In the genomic region with DNA sequence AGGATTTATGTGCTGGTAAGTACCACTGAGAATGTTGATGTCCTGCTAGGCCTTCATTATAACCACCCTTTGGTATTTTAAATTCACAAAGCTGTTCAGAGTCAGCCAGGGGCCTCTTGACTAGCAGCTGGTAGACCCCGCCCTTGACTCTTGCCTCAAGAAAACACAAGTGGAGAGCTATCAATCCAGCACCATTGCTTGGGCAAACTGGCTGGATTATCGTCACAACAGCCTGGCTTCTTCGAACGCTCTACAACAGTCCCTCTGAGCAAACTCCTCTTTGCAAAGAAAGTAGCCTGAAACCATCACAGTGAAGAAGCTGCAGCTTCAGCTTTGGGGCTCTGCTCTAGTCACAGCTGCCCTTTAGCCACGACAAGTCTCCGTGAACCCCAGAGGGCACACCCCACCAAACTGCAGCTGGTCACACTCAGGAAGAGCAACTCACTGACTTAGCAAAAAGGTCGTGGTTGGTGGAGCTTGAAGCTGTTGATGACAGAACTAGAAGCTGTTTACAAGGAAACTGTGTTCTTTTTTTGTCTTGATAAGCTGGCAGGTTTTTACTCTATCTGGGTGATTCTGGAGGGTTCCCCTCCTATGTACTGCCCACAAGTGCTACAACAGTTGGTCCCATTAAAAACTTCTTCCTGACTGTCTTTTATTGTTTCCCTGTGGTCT, we compare ENCODE assay signal across 22 mouse cellular contexts. TPM values are rescaled to one million over a fixed set of nuclear protein-coding genes. Genes with fewer than 3 reads are reported as not detected.
A peak's percentile ranks its signal among the peaks of the same experiment; 100 is the strongest.
DNase-seq lines count a peak whose midpoint lies in the region; ATAC-seq and TF ChIP-seq lines count a peak whose summit lies in the region.
"Had no signal": no experiment of that assay in that cellular context is flagged by ENCODE, and none has a peak within 500 bp of the region (broad histone marks: within the 10 kb centered on the region; RNA-seq: fewer than 3 reads in every experiment).

No protein-coding gene starts in this region.

- peak; percentile 79 for ATAC-seq in liver, embryonic 12.5 days
- no peak for ATAC-seq in hindbrain, embryonic 11.5 days (ENCODE audit: low FRiP score)
- ATAC-seq: forebrain, embryonic 15.5 days had no signal

- no peak overlapping the region for H3K4me3 ChIP-seq in MEL (ENCODE audit: control insufficient read depth in 1 of 2, insufficient read depth in 1 of 2, low read depth in 2 of 2, low read length in 2 of 2)
- H3K4me3 ChIP-seq in liver, embryonic 12.5 days, result no peak overlapping the region
- H3K4me3 ChIP-seq in megakaryocyte, embryonic 14.5 days (replicated peaks), result peak overlapping the region; percentile 79
- H3K4me3 ChIP-seq in hindbrain, embryonic 11.5 days (ENCODE audit: low read depth, low read length), result no peak overlapping the region
- H3K4me3 ChIP-seq: forebrain, embryonic 15.5 days; kidney, embryonic 15.5 days; left cerebral cortex, adult 2 months; limb, embryonic 12.5 days; midbrain, embryonic 12.5 days; neural tube, embryonic 15.5 days had no signal

- TF ChIP-seq RAD21 in MEL (IDR thresholded peaks at IDR 0.05; ENCODE audit: low read depth, low read length), result no peak

- TF ChIP-seq POLR2A in MEL (IDR thresholded peaks at IDR 0.05; ENCODE audit: control insufficient read depth in 1 of 2, insufficient read depth in 1 of 2, low read depth in 1 of 2, low read length in 2 of 2, poor library complexity in 1 of 2), result no peak

- no peak overlapping the region; the same call in 1 of the 2 replicates for H3K27ac ChIP-seq in MEL (ENCODE audit: control insufficient read depth, low read depth, low read length)
- H3K27ac ChIP-seq in liver, embryonic 12.5 days, result peak overlapping the region; percentile 73
- no peak overlapping the region for H3K27ac ChIP-seq in hindbrain, embryonic 11.5 days (ENCODE audit: low read depth, low read length)
- H3K27ac ChIP-seq: forebrain, embryonic 15.5 days; kidney, embryonic 15.5 days; left cerebral cortex, adult 2 months; limb, embryonic 12.5 days; midbrain, embryonic 12.5 days; neural tube, embryonic 15.5 days; stomach, postnatal 0 days had no signal

- no peaks in the 10 kb centered on the region for H3K9me3 ChIP-seq in MEL (replicated peaks; ENCODE audit: insufficient read depth, low read length)
- H3K9me3 ChIP-seq in liver, embryonic 12.5 days (replicated peaks), result no peaks in the 10 kb centered on the region
- H3K9me3 ChIP-seq in megakaryocyte, embryonic 14.5 days, result no peaks in the 10 kb centered on the region
- no peaks in the 10 kb centered on the region for H3K9me3 ChIP-seq in hindbrain, embryonic 11.5 days (ENCODE audit: control insufficient read depth, low read length)
- H3K9me3 ChIP-seq: forebrain, embryonic 15.5 days; kidney, embryonic 15.5 days; midbrain, embryonic 12.5 days; neural tube, embryonic 15.5 days had no signal

- no peak overlapping the region for H3K9ac ChIP-seq in MEL (ENCODE audit: control insufficient read depth, low read depth, low read length, poor library complexity, severe bottlenecking)
- H3K9ac ChIP-seq in liver, embryonic 12.5 days, result peak overlapping the region; percentile 23; the same call in 1 of the 2 replicates
- no peak overlapping the region for H3K9ac ChIP-seq in hindbrain, embryonic 11.5 days (ENCODE audit: low read depth, low read length)
- H3K9ac ChIP-seq: forebrain, embryonic 15.5 days; kidney, embryonic 15.5 days; limb, embryonic 12.5 days; midbrain, embryonic 12.5 days; neural tube, embryonic 15.5 days had no signal

- WGBS in liver, embryonic 12.5 days (ENCODE audit: insufficient replicate concordance), result 37% methylated on average over 7 of the region's 7 CpGs
- 90% methylated on average over 7 of the region's 7 CpGs for WGBS in hindbrain, embryonic 11.5 days

- H3K4me1 ChIP-seq in MEL (ENCODE audit: control insufficient read depth in 1 of 2, insufficient read depth in 2 of 2, low read length in 2 of 2), result peaks cover 0 to 12% of the 10 kb centered on the region in 2 experiments; a peak in 2 of 4 replicates
- H3K4me1 ChIP-seq in liver, embryonic 12.5 days, result peaks cover 41% of the 10 kb centered on the region
- H3K4me1 ChIP-seq in megakaryocyte, embryonic 14.5 days, result peaks cover 96% of the 10 kb centered on the region
- H3K4me1 ChIP-seq in hindbrain, embryonic 11.5 days (replicated peaks; ENCODE audit: control insufficient read depth, insufficient read depth, low read length), result no peaks in the 10 kb centered on the region
- H3K4me1 ChIP-seq: forebrain, embryonic 15.5 days; midbrain, embryonic 12.5 days; neural tube, embryonic 15.5 days had no signal

- peak; percentile 85 for DNase-seq in A20 (ENCODE audit: low read depth, low spot score)
- DNase-seq in MEL (ENCODE audit: low read depth, low spot score), result peak; percentile 53
- no peak for DNase-seq in adrenal gland, adult (ENCODE audit: inconsistent age in 2 of 2, low spot score in 1 of 2)
- no peak for DNase-seq in hindbrain, embryonic 11.5 days (ENCODE audit: low spot score)
- DNase-seq in kidney, postnatal 10 days, result no peak
- DNase-seq: adrenal gland, adult 8-10 months; cerebellum, adult 11-12 months; gastrocnemius, postnatal 36 days; heart, postnatal 36 days; retina, postnatal 1 day; thymus, postnatal 14 days had no signal

- peaks cover 0 to 4% of the 10 kb centered on the region in 2 experiments; a peak in 2 of 4 replicates for H3K36me3 ChIP-seq in MEL (ENCODE audit: control insufficient read depth in 1 of 2, insufficient read depth in 2 of 2, low read length in 2 of 2)
- no peaks in the 10 kb centered on the region for H3K36me3 ChIP-seq in liver, embryonic 12.5 days
- peaks cover 56% of the 10 kb centered on the region for H3K36me3 ChIP-seq in megakaryocyte, embryonic 14.5 days (replicated peaks; ENCODE audit: low read length)
- H3K36me3 ChIP-seq in hindbrain, embryonic 11.5 days (ENCODE audit: control insufficient read depth, insufficient read depth, low read length), result no peaks in the 10 kb centered on the region
- H3K36me3 ChIP-seq: forebrain, embryonic 15.5 days; kidney, embryonic 15.5 days; limb, embryonic 12.5 days; midbrain, embryonic 12.5 days; neural tube, embryonic 15.5 days had no signal

- peak in 1 of 2 experiments; percentile 61; a peak in 2 of 4 replicates for TF ChIP-seq EP300 in MEL (IDR thresholded peaks at IDR 0.05; ENCODE audit: low read depth in 1 of 2, low read length in 2 of 2)

- H3K4me2 ChIP-seq in liver, embryonic 12.5 days, result peak overlapping the region; percentile 53
- H3K4me2 ChIP-seq in hindbrain, embryonic 11.5 days (replicated peaks; ENCODE audit: low read depth, low read length), result no peak overlapping the region
- H3K4me2 ChIP-seq: forebrain, embryonic 15.5 days; heart, embryonic 11.5 days; kidney, embryonic 15.5 days; limb, embryonic 12.5 days; midbrain, embryonic 12.5 days; neural tube, embryonic 15.5 days had no signal

- H3K79me2 ChIP-seq in MEL (ENCODE audit: control insufficient read depth, insufficient read depth, low read length, poor library complexity), result no peaks in the 10 kb centered on the region

- no peaks in the 10 kb centered on the region for H3K27me3 ChIP-seq in MEL (ENCODE audit: control insufficient read depth in 1 of 2, insufficient read depth in 2 of 2, low read length in 2 of 2)
- no peaks in the 10 kb centered on the region for H3K27me3 ChIP-seq in liver, embryonic 12.5 days (replicated peaks)
- no peaks in the 10 kb centered on the region for H3K27me3 ChIP-seq in megakaryocyte, embryonic 14.5 days (replicated peaks)
- no peaks in the 10 kb centered on the region for H3K27me3 ChIP-seq in hindbrain, embryonic 11.5 days (ENCODE audit: control insufficient read depth, insufficient read depth, low read length)
- H3K27me3 ChIP-seq: CH12.LX; forebrain, embryonic 15.5 days; kidney, embryonic 15.5 days; limb, embryonic 12.5 days; midbrain, embryonic 12.5 days; neural tube, embryonic 15.5 days had no signal

- no peak for TF ChIP-seq CTCF in MEL (IDR thresholded peaks at IDR 0.05 in 2 of 3, conservative IDR thresholded peaks at IDR 0.05 in 1 of 3; ENCODE audit: control insufficient read depth in 1 of 3, insufficient read depth in 1 of 3, low read depth in 2 of 3, low read length in 3 of 3, poor library complexity in 1 of 3, severe bottlenecking in 1 of 3)

TF ChIP-seq in MEL, 35 proteins besides CTCF, POLR2A, EP300 and RAD21:
- no peak for TF ChIP-seq CHD1 (IDR thresholded peaks at IDR 0.05; ENCODE audit: low read depth, low read length)
- no peak for TF ChIP-seq USF1 (IDR thresholded peaks at IDR 0.05; ENCODE audit: low read depth, low read length)
- no peak for TF ChIP-seq ZMIZ1 (IDR thresholded peaks at IDR 0.05; ENCODE audit: low read depth, low read length)
- peak; percentile 33; the same call in 1 of the 2 replicates for TF ChIP-seq ETS1 (IDR thresholded peaks at IDR 0.05; ENCODE audit: low read depth, low read length)
- no peak for TF ChIP-seq MEF2A (IDR thresholded peaks at IDR 0.05; ENCODE audit: extremely low read depth, insufficient replicate concordance, low read depth, low read length, poor library complexity, severe bottlenecking)
- TF ChIP-seq TBP (IDR thresholded peaks at IDR 0.05; ENCODE audit: low read depth, low read length), result no peak
- TF ChIP-seq GATA1 (IDR thresholded peaks at IDR 0.05; ENCODE audit: low read depth, low read length), result peak; percentile 43; the same call in 1 of the 2 replicates
- TF ChIP-seq SMC3 (IDR thresholded peaks at IDR 0.05; ENCODE audit: low read depth, low read length), result no peak
- no peak for TF ChIP-seq USF2 (IDR thresholded peaks at IDR 0.05; ENCODE audit: borderline replicate concordance in 1 of 2, insufficient read depth in 1 of 2, low read depth in 1 of 2, low read length in 2 of 2)
- TF ChIP-seq UBTF (IDR thresholded peaks at IDR 0.05; ENCODE audit: borderline replicate concordance, insufficient read depth, low read depth, low read length), result no peak

RNA-seq across cellular contexts. Expression of gene Usp24, which starts 19.5 kb away (rescaled TPM):
- 26.9 and 27.0 TPM in 2 replicates for total RNA-seq in MEL (2012; rRNA removed)
- polyA plus RNA-seq in MEL (2012; ENCODE audit: insufficient read depth in 1 of 2, insufficient read length in 2 of 2, low read depth in 1 of 2, low replicate concordance in 2 of 2, missing spikeins in 1 of 2), result 10 to 100 TPM; 31.9 to 40.8 TPM
- 13.5 and 13.6 TPM in 2 replicates for polyA plus RNA-seq in liver, embryonic 12.5 days (2016; fragmentation: Nextera tagmentation; extraction: Ambion mirVana)
- 11.0 and 19.5 TPM in 2 replicates for polyA plus RNA-seq in megakaryocyte, embryonic 14.5 days (2012; ENCODE audit: insufficient read depth, low replicate concordance)
- 10.2 and 12.5 TPM in 2 replicates for polyA plus RNA-seq in hindbrain, embryonic 11.5 days (2014; fragmentation: Nextera tagmentation; extraction: Ambion mirVana)

Comparison
In these comparisons a context has a peak if more than half of its experiments do, and no peak if none do; other contexts are left out.
1. DNase-seq: peak in A20 (single experiment) and MEL (single experiment); none in adrenal gland, adult (0 of 2), hindbrain, embryonic 11.5 days (single experiment) and kidney, postnatal 10 days (single experiment).